Mouse (Mus musculus) kidney, embryonic 15.5 days (tissue): ENCODE results near the gene Prkar1a. TPM values are rescaled to one million over a fixed set of nuclear protein-coding genes. Genes with fewer than 3 reads are reported as not detected.
A peak's percentile ranks its signal among the peaks of the same experiment; 100 is the strongest.
"Not testable (repeated sequence)": the region's sequence is repeated elsewhere in the genome, so short reads cannot be mapped to it uniquely, and the experiment has no call there.

Source experiments
- ATAC-seq: fragments of 200-750 bp; cut with Nextera tagmentation; replicated peaks from 2 replicates; pipeline ENCODE4 v1.8.0; 2017; ENCODE audit warnings: moderate TSS enrichment; ENCODE audit not compliant: low FRiP score
- H3K27ac ChIP-seq: fragments of 300-500 bp; sonication (generic); 2 replicates; pipeline ENCODE4 v1.5.1; 2015; ENCODE audit warnings: mild to moderate bottlenecking, inconsistent platforms
- H3K27me3 ChIP-seq: fragments of 300-500 bp; sonication (generic); 2 replicates; pipeline ENCODE4 v1.6.1; 2015; ENCODE audit warnings: inconsistent platforms
- H3K36me3 ChIP-seq: fragments of 300-500 bp; sonication (generic); 2 replicates; pipeline ENCODE4 v1.6.1; 2015; ENCODE audit warnings: inconsistent platforms
- H3K4me1 ChIP-seq: fragments of 300-500 bp; sonication (generic); 2 replicates; pipeline ENCODE4 v1.6.1; 2015; ENCODE audit warnings: inconsistent platforms
- H3K4me2 ChIP-seq: fragments of 300-500 bp; sonication (generic); 2 replicates; pipeline ENCODE4 v1.6.1; 2015; ENCODE audit warnings: moderate library complexity, mild to moderate bottlenecking, inconsistent platforms
- H3K4me3 ChIP-seq: fragments of 300-500 bp; sonication (generic); replicated peaks from 2 replicates; pipeline ENCODE4 v1.5.1; 2015; ENCODE audit warnings: mild to moderate bottlenecking, inconsistent platforms
- H3K9ac ChIP-seq: fragments of 300-500 bp; sonication (generic); 2 replicates; pipeline ENCODE4 v1.6.1; 2015; ENCODE audit warnings: mild to moderate bottlenecking, inconsistent platforms
- H3K9me3 ChIP-seq: fragments of 300-500 bp; sonication (generic); replicated peaks from 2 replicates; pipeline ENCODE4 v1.6.1; 2016; ENCODE audit warnings: inconsistent platforms
- WGBS: fragments of 180-500 bp; shearing (Covaris S2); methylation state at CpG from one replicate; pipeline ENCODE4 v1.1.7; 2015; ENCODE audit warnings: mixed read lengths; 5-methylcytosine and 5-hydroxymethylcytosine counted together
- polyA plus RNA-seq: library from polyadenylated mRNA; unstranded; fragments of >200 nt; fragmentation: Nextera tagmentation; extraction: Ambion mirVana; gene quantifications from 2 replicates; pipeline ENCODE4 v1.2.1, GENCODE M21; 2015

Gene Prkar1a
- polyA plus RNA-seq, 1 experiment from 2014 or later: 354 TPM

GRCm38 (mm10) chr11:109650788-109651565, 1.8 kb downstream of the Prkar1a start:
- Histone ChIP-seq H3K27ac (peak overlapping the region; percentile 98), H3K4me3 (peak overlapping the region; percentile 80), H3K27me3 (no peaks in the 10 kb centered on the region), H3K4me1 (peaks cover 40% of the 10 kb centered on the region), H3K4me2 (peak overlapping the region; percentile 91), H3K9me3 (no peaks in the 10 kb centered on the region), H3K36me3 (peaks cover 29% of the 10 kb centered on the region), H3K9ac (peak overlapping the region; percentile 91)
- WGBS: 0% methylated on average over 73 of the region's 90 CpGs
- ATAC-seq: peak; percentile 97

GRCm38 (mm10) chr11:109651566-109652024, 2.4 kb downstream of the Prkar1a start:
- H3K4me3 ChIP-seq: peak overlapping the region; percentile 80
- H3K4me2 ChIP-seq: peak overlapping the region; percentile 72
- peaks cover 40% of the 10 kb centered on the region for H3K4me1 ChIP-seq
- H3K9me3 ChIP-seq: no peaks in the 10 kb centered on the region
- ATAC-seq: peak; percentile 11
- no peaks in the 10 kb centered on the region for H3K27me3 ChIP-seq
- peaks cover 35% of the 10 kb centered on the region for H3K36me3 ChIP-seq
- H3K27ac ChIP-seq: peak overlapping the region; percentile 98
- peak overlapping the region; percentile 91 for H3K9ac ChIP-seq
- 0% methylated on average over 21 of the region's 21 CpGs for WGBS

- WGBS: 44% methylated on average over 6 of the region's 6 CpGs
- Histone ChIP-seq H3K9ac (peak overlapping the region; percentile 91), H3K27me3 (no peaks in the 10 kb centered on the region), H3K9me3 (no peaks in the 10 kb centered on the region), H3K4me2 (peak overlapping the region; percentile 72), H3K36me3 (peaks cover 43% of the 10 kb centered on the region), H3K27ac (no peak overlapping the region), H3K4me1 (peaks cover 40% of the 10 kb centered on the region), H3K4me3 (peak overlapping the region; percentile 80)
- ATAC-seq: no peak
Observed at GRCm38 (mm10) chr11:109652505-109652904, 3.3 kb downstream of the Prkar1a start.

GRCm38 (mm10) chr11:109653201-109653600, 4.0 kb downstream of the Prkar1a start:
- H3K36me3 ChIP-seq: peaks cover 48% of the 10 kb centered on the region
- H3K9ac ChIP-seq: 0 out of 2 replicates have a peak overlapping the region, but pooled peaks have one; percentile 4
- H3K4me3 ChIP-seq: peak overlapping the region; percentile 80
- ATAC-seq: no peak
- no peaks in the 10 kb centered on the region for H3K9me3 ChIP-seq
- no peak overlapping the region for H3K27ac ChIP-seq
- H3K27me3 ChIP-seq: no peaks in the 10 kb centered on the region
- peaks cover 40% of the 10 kb centered on the region for H3K4me1 ChIP-seq
- 60% methylated on average over 8 of the region's 8 CpGs for WGBS
- H3K4me2 ChIP-seq: peak overlapping the region; percentile 72

- no peak for ATAC-seq
- Histone ChIP-seq H3K4me1 (peaks cover 30% of the 10 kb centered on the region), H3K36me3 (peaks cover 60% of the 10 kb centered on the region), H3K27me3 (no peaks in the 10 kb centered on the region), H3K9ac (no peak overlapping the region), H3K4me3 (no peak overlapping the region), H3K27ac (no peak overlapping the region), H3K4me2 (no peak overlapping the region), H3K9me3 (no peaks in the 10 kb centered on the region)
- WGBS: 83% methylated on average over 6 of the region's 6 CpGs
Observed at GRCm38 (mm10) chr11:109654581-109654980, 5.4 kb downstream of the Prkar1a start.

- 85% methylated on average over 7 of the region's 7 CpGs for WGBS
- Histone ChIP-seq H3K9ac (no peak overlapping the region), H3K27ac (no peak overlapping the region), H3K9me3 (no peaks in the 10 kb centered on the region), H3K4me2 (no peak overlapping the region), H3K36me3 (peaks cover 77% of the 10 kb centered on the region), H3K4me3 (no peak overlapping the region), H3K4me1 (peaks cover 23% of the 10 kb centered on the region), H3K27me3 (no peaks in the 10 kb centered on the region)
- no peak for ATAC-seq
Observed at GRCm38 (mm10) chr11:109656232-109656631, 7.0 kb downstream of the Prkar1a start.

GRCm38 (mm10) chr11:109660526-109660925, 11.3 kb downstream of the Prkar1a start:
- H3K4me1 ChIP-seq, H3K9ac ChIP-seq, H3K27me3 ChIP-seq, H3K27ac ChIP-seq, H3K4me2 ChIP-seq, ATAC-seq, H3K4me3 ChIP-seq, H3K9me3 ChIP-seq: not testable (repeated sequence)
- peaks cover 94% of the 10 kb centered on the region for H3K36me3 ChIP-seq
- WGBS: 90% methylated on average over 8 of the region's 8 CpGs

GRCm38 (mm10) chr11:109664293-109664692, 15.1 kb downstream of the Prkar1a start:
- Histone ChIP-seq H3K9ac (no peak overlapping the region), H3K27me3 (no peaks in the 10 kb centered on the region), H3K4me2 (no peak overlapping the region), H3K36me3 (peaks cover 96% of the 10 kb centered on the region), H3K27ac (no peak overlapping the region), H3K4me1 (no peaks in the 10 kb centered on the region), H3K4me3 (no peak overlapping the region), H3K9me3 (no peaks in the 10 kb centered on the region)
- no peak for ATAC-seq
- WGBS: 90% methylated on average over 13 of the region's 13 CpGs

GRCm38 (mm10) chr11:109665424-109665823, 16.2 kb downstream of the Prkar1a start:
- Histone ChIP-seq H3K9ac (no peak overlapping the region), H3K9me3 (no peaks in the 10 kb centered on the region), H3K4me2 (no peak overlapping the region), H3K36me3 (peaks cover 93% of the 10 kb centered on the region), H3K4me1 (no peaks in the 10 kb centered on the region), H3K27ac (no peak overlapping the region), H3K4me3 (no peak overlapping the region), H3K27me3 (no peaks in the 10 kb centered on the region)
- ATAC-seq: no peak
- 94% methylated on average over 6 of the region's 6 CpGs for WGBS

GRCm38 (mm10) chr11:109666411-109666810, 17.2 kb downstream of the Prkar1a start:
- Histone ChIP-seq H3K36me3 (peaks cover 91% of the 10 kb centered on the region), H3K27me3 (no peaks in the 10 kb centered on the region), H3K4me2 (no peak overlapping the region), H3K4me1 (peaks cover 6% of the 10 kb centered on the region), H3K9me3 (no peaks in the 10 kb centered on the region), H3K27ac (no peak overlapping the region), H3K4me3 (no peak overlapping the region), H3K9ac (no peak overlapping the region)
- ATAC-seq: no peak
- 93% methylated on average over 13 of the region's 13 CpGs for whole genome bisulfite sequencing

- Histone ChIP-seq H3K4me1 (peaks cover 11% of the 10 kb centered on the region), H3K9me3 (no peaks in the 10 kb centered on the region), H3K4me3 (no peak overlapping the region), H3K27ac (no peak overlapping the region), H3K4me2 (no peak overlapping the region), H3K36me3 (peaks cover 83% of the 10 kb centered on the region), H3K27me3 (no peaks in the 10 kb centered on the region), H3K9ac (no peak overlapping the region)
- no peak for ATAC-seq
- 86% methylated on average over 19 of the region's 19 CpGs for WGBS
Observed at GRCm38 (mm10) chr11:109667371-109667770, 18.2 kb downstream of the Prkar1a start.

GRCm38 (mm10) chr11:109668115-109668725, 19.0 kb downstream of the Prkar1a start:
- Histone ChIP-seq H3K9me3 (no peaks in the 10 kb centered on the region), H3K9ac (no peak overlapping the region), H3K4me1 (peaks cover 20% of the 10 kb centered on the region), H3K4me3 (no peak overlapping the region), H3K27me3 (no peaks in the 10 kb centered on the region), H3K36me3 (peaks cover 74% of the 10 kb centered on the region), H3K4me2 (no peak overlapping the region), H3K27ac (no peak overlapping the region)
- WGBS: 75% methylated on average over 8 of the region's 8 CpGs
- no peak for ATAC-seq
